Mouse (Mus musculus) hindbrain, embryonic 11.5 days (tissue): ENCODE measurements at regions not wholly inside any gene's neighbourhood (a gene's known extent, or its start where the extent isn't known, plus 50 kb on each side); places are given as distances from the start of the nearest gene placed in this dataset.
"Not testable (repeated sequence)": the region's sequence is repeated elsewhere in the genome, so short reads cannot be mapped to it uniquely, and the experiment has no call there.

Experiments
- ATAC-seq: fragments of 200-750 bp; cut with Nextera tagmentation; 2 replicates; pipeline ENCODE4 v1.8.0; 2017; ENCODE audit warnings: mild to moderate bottlenecking, moderate TSS enrichment, moderate library complexity; ENCODE audit not compliant: low FRiP score
- DNase-seq: peaks from one replicate; pipeline ENCODE4 v3.0.0-alpha.2; 2015; ENCODE audit warnings: low spot score
- H3K27ac ChIP-seq: fragments of 300-500 bp; sonication (generic); 2 replicates; pipeline ENCODE4 v1.5.1; 2014; ENCODE audit warnings: mild to moderate bottlenecking, low read depth, low read length
- H3K27me3 ChIP-seq: fragments of 300-500 bp; sonication (generic); 2 replicates; pipeline ENCODE4 v1.6.1; 2014; ENCODE audit warnings: mild to moderate bottlenecking, low read length, moderate library complexity, mixed read lengths; ENCODE audit not compliant: control insufficient read depth, insufficient read depth
- H3K36me3 ChIP-seq: fragments of 300-500 bp; sonication (generic); 2 replicates; pipeline ENCODE4 v1.6.1; 2014; ENCODE audit warnings: mild to moderate bottlenecking, low read length, moderate library complexity, mixed read lengths; ENCODE audit not compliant: control insufficient read depth, insufficient read depth
- H3K4me1 ChIP-seq: fragments of 300-500 bp; sonication (generic); replicated peaks from 2 replicates; pipeline ENCODE4 v1.6.1; 2014; ENCODE audit warnings: low read length, mixed read lengths; ENCODE audit not compliant: control insufficient read depth, insufficient read depth
- H3K4me2 ChIP-seq: fragments of 300-500 bp; sonication (generic); replicated peaks from 2 replicates; pipeline ENCODE4 v1.6.1; 2014; ENCODE audit warnings: mild to moderate bottlenecking, low read depth, low read length
- H3K4me3 ChIP-seq: fragments of 300-500 bp; sonication (generic); 2 replicates; pipeline ENCODE4 v1.5.1; 2014; ENCODE audit warnings: low read depth, low read length
- H3K9ac ChIP-seq: fragments of 300-500 bp; sonication (generic); 2 replicates; pipeline ENCODE4 v1.6.1; 2014; ENCODE audit warnings: low read depth, low read length
- H3K9me3 ChIP-seq: fragments of 300-500 bp; sonication (generic); 2 replicates; pipeline ENCODE4 v1.6.1; 2016; ENCODE audit warnings: low read length; ENCODE audit not compliant: control insufficient read depth
- WGBS: fragments of 180-500 bp; shearing (Covaris S2); extraction: QIAGEN DNeasy Blood & Tissue Kit; methylation state at CpG from one replicate; pipeline ENCODE4 v1.1.7; 2014; 5-methylcytosine and 5-hydroxymethylcytosine counted together

- not testable (repeated sequence) for H3K36me3 ChIP-seq, H3K9me3 ChIP-seq, H3K27me3 ChIP-seq, H3K4me3 ChIP-seq, H3K4me1 ChIP-seq, DNase-seq, H3K4me2 ChIP-seq, H3K27ac ChIP-seq, H3K9ac ChIP-seq
- 53% methylated on average over 5 of the region's 5 CpGs for WGBS
- ATAC-seq: peak; percentile 79
Measured at GRCm38 (mm10) chr12:117327086-117327485, 189.2 kb upstream of the Rapgef5 start.

DNA sequence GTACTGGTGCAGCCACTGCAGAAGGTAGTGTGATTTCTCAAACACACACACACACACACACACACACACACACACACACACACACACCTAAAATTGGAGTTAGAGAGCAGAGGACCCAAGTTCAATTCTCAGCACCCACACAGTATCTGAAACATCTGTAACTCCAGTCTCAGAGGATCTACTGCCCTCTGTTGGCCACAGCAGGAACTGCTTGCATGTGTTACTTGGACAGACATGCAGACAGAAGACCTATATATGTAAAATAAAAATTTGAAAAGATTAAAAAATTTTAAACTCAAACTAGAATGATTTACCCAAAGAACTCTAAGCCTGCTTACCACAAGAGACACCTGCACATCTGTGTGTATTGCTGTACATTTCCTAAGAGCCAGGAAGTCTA, 185.9 kb upstream of the Rapgef5 start:
- no peak for ATAC-seq
- no peaks in the 10 kb centered on the region for H3K36me3 ChIP-seq
- no peak for DNase-seq
- no peak overlapping the region for H3K4me3 ChIP-seq
- no peak overlapping the region for H3K4me2 ChIP-seq
- no peak overlapping the region for H3K9ac ChIP-seq
- no peaks in the 10 kb centered on the region for H3K4me1 ChIP-seq
- no peak overlapping the region for H3K27ac ChIP-seq
- H3K9me3 ChIP-seq: no peaks in the 10 kb centered on the region
- H3K27me3 ChIP-seq: no peaks in the 10 kb centered on the region

GRCm38 (mm10) chr12:117336856-117337255, 179.4 kb upstream of the Rapgef5 start:
- ATAC-seq: no peak
- Histone ChIP-seq H3K27ac (no peak overlapping the region), H3K9me3 (no peaks in the 10 kb centered on the region), H3K36me3 (no peaks in the 10 kb centered on the region), H3K4me3 (no peak overlapping the region), H3K4me1 (peaks cover 5% of the 10 kb centered on the region; the same call in 1 of the 2 replicates), H3K27me3 (no peaks in the 10 kb centered on the region), H3K9ac (no peak overlapping the region), H3K4me2 (no peak overlapping the region)
- no peak for DNase-seq
- WGBS: 68% methylated on average over 4 of the region's 4 CpGs

DNA sequence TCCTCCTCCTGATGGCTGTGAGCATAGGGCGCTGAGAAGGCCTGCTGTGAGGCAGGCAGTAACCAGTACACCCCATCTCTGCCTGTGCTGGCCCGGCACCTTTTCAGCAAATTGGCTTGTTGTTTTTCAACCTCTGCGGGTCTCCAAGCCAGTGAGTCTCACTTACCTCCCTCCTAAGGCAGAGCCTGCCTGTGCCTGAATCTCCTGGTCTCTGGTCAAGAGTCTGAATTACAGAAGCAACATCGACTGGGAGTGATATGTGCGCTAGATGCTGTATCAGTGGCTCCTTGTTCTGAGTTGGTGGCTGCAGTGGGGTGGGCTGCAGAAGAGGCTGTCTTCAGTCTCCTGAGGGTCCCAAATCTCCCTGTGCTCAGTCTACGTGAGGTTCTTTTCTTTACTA, 174.0 kb upstream of the Rapgef5 start:
- 36% methylated on average over 6 of the region's 6 CpGs for WGBS
- no peak overlapping the region for H3K9ac ChIP-seq
- peak; percentile 36 for DNase-seq
- peaks cover 30% of the 10 kb centered on the region for H3K4me1 ChIP-seq
- H3K27me3 ChIP-seq: no peaks in the 10 kb centered on the region
- H3K36me3 ChIP-seq: no peaks in the 10 kb centered on the region
- no peaks in the 10 kb centered on the region for H3K9me3 ChIP-seq
- no peak overlapping the region for H3K4me2 ChIP-seq
- 0 out of 2 replicates have a peak overlapping the region, but pooled peaks have one; percentile 42 for H3K27ac ChIP-seq
- no peak overlapping the region for H3K4me3 ChIP-seq
- no peak for ATAC-seq

DNA sequence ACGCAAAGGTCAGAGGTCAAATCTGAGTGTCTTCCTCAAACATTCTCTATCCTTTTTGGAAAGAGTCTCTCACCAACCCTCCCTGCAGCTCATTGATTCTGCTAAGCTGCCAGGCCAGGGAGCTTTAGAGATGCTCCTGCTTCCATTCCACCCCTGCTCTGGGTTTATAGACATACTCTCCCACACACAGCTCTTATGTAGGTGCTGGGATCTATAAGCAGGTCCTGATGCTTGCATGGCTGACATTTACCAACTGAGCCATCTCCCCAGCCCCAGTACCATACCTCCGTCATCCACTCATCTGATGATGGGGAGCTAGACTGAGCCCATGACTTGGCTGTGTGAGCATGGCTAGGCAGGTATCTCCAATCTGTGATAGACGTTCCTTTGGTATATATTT, 173.2 kb upstream of the Rapgef5 start:
- Histone ChIP-seq H3K9ac (no peak overlapping the region), H3K4me3 (no peak overlapping the region), H3K27me3 (no peaks in the 10 kb centered on the region), H3K4me2 (no peak overlapping the region), H3K36me3 (no peaks in the 10 kb centered on the region), H3K27ac (no peak overlapping the region), H3K9me3 (no peaks in the 10 kb centered on the region), H3K4me1 (peaks cover 30% of the 10 kb centered on the region)
- 84% methylated on average over 3 of the region's 3 CpGs for WGBS
- no peak for ATAC-seq
- DNase-seq: no peak

GRCm38 (mm10) chr12:117343605-117344004, 172.7 kb upstream of the Rapgef5 start:
- 77% methylated on average over 4 of the region's 5 CpGs for WGBS
- not testable (repeated sequence) for H3K4me2 ChIP-seq, H3K27me3 ChIP-seq, H3K9ac ChIP-seq, DNase-seq, H3K36me3 ChIP-seq, H3K4me3 ChIP-seq, H3K9me3 ChIP-seq, ATAC-seq, H3K27ac ChIP-seq
- peaks cover 30% of the 10 kb centered on the region for H3K4me1 ChIP-seq

DNA sequence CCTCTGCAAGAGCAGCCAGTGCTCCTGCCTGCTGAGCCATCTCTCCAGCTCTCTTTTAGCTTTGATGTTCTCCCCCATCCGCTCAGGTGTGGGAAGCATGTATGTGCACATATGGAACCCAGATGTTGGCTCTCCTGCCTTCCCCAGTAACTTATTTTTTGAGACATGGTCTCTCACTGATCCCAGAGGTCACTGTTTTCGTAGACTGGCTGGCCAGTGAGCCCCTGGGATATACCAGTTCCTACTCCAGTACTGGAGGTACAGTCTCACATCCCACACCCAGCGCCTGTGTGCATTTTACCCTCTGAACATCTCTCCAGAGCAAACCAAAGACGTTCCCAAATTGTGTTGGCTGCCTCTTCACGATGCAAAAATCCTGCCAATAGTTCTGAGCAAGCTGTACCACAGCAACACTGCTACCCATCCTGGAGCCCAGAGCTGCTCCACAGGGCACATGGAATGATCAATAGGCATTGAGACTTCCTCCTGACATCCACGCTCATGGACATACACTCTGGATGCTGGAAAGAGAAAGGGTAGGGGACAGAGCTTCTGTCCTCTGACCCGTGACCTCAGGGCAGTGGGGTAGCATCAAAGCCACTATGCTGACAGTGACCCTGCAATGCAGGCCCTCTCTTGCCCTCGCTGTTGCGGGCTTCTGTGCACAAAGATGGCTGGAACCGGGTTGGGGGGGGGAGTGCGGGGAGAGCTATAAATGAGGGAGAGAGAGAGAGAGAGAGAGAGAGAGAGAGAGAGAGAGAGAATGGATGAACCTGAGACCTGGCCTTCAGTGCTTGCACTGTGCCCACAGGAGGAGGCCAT, 171.8 kb upstream of the Rapgef5 start:
- Histone ChIP-seq H3K9ac (peak overlapping the region; percentile 49), H3K36me3 (no peaks in the 10 kb centered on the region), H3K4me2 (no peak overlapping the region), H3K9me3 (no peaks in the 10 kb centered on the region), H3K27me3 (no peaks in the 10 kb centered on the region), H3K27ac (peak overlapping the region; percentile 94), H3K4me1 (peaks cover 30% of the 10 kb centered on the region), H3K4me3 (no peak overlapping the region)
- ATAC-seq (peak; percentile 65), DNase-seq (peak; percentile 58)
- WGBS: 17% methylated on average over 11 of the region's 11 CpGs

GRCm38 (mm10) chr12:117345088-117345977, 170.9 kb upstream of the Rapgef5 start:
- H3K36me3 ChIP-seq: no peaks in the 10 kb centered on the region
- WGBS: 8% methylated on average over 20 of the region's 20 CpGs
- peak; percentile 90 for DNase-seq
- H3K9ac ChIP-seq: no peak overlapping the region
- H3K27me3 ChIP-seq: no peaks in the 10 kb centered on the region
- H3K4me1 ChIP-seq: peaks cover 30% of the 10 kb centered on the region
- no peaks in the 10 kb centered on the region for H3K9me3 ChIP-seq
- peak overlapping the region; percentile 94 for H3K27ac ChIP-seq
- H3K4me3 ChIP-seq: peak overlapping the region; percentile 18
- peak overlapping the region; percentile 41 for H3K4me2 ChIP-seq
- peak; percentile 92 for ATAC-seq
